Mouse (Mus musculus) monocyte, adult 5-6 weeks (primary cell): ENCODE data around the gene Brat1. TPM values are rescaled to one million over a fixed set of nuclear protein-coding genes. Genes with fewer than 3 reads are reported as not detected.
A peak's percentile ranks its signal among the peaks of the same experiment; 100 is the strongest.

ENCODE experiments used
- ATAC-seq: fragments of 153-309, 156-312 bp; replicated peaks from 2 replicates; pipeline ENCODE4 v1.8.0; 2017; ENCODE audit warnings: mild to moderate bottlenecking; ENCODE audit not compliant: low TSS enrichment, insufficient number of reproducible peaks, severe bottlenecking, poor library complexity, low FRiP score
- total RNA-seq: library from RNA; stranded (forward); fragments of 200-1000, 200-491, 200-594 nt; gene quantifications from 3 replicates; pipeline ENCODE4 v1.2.3, GENCODE M21; 2017

Brat1 gene
- total RNA-seq, 1 experiment from 2014 or later: 6.1 TPM

- peak; percentile 66 for ATAC-seq
Observed at GRCm38 (mm10) chr5:140735297-140735696, 30.5 kb downstream of the Brat1 start.

GRCm38 (mm10) chr5:140736166-140736565 lies 31.4 kb downstream of the Brat1 start:
- no peak for ATAC-seq

DNA sequence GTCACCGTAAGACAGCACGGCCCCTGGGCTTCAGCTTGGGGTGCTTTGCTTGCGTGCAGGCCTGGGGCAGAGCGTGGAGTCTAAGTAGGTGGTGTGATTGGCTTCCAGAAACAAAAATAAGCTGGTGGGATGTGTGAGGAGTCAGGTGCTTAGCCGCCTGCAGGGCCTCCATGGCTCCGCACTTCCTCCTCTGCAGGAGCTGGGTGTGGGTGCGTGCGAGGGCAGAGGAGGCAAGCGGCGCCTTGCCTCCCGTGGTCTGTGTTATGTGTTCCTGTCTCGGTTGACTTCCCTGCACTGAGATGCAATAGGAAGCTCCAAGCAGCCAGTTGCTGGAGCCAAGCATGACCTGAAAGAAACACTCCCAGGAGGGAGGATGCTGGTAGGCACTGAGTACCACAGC lies 35.0 kb downstream of the Brat1 start:
- ATAC-seq: peak; percentile 70

DNA sequence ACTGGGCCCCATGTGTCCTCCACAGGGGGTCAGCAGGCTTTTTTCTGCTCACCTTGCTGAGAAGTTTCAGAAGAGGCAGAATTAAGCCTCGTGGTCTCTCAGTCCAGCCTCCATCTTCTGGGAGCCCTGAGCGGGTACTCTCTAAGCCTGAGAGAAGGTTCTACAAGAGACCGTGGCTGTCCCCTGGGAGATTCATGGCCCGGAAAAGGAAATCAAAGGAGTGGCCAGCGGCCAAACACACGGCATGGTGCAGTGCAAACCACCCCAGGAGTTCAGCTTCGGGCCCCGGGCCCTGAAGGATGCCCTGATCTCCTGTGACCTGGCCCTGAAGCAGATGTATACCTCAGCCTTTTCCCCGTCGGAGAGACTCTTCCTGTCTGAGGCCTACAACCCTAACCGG lies 36.2 kb downstream of the Brat1 start:
- ATAC-seq: no peak

DNA sequence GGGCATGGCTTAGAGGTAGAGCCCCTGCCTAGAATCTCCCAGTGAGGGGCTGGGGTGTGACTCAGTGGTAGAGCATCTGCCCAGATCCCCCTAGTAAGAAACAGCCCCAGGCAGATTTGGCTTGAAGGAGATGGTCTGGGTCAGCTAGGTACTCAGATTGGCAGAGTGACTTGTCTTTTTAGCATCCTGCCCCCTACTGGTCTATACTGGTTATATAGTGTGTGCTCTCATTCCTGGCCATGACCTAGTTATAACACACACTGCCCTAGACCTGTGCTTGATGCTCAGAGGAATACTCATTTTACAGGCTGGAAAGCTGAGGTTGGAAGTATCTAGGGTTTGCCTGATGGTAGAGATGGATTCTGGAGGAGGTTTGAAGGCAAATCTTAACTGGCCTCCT lies 37.1 kb downstream of the Brat1 start:
- peak; percentile 58; the same call in 1 of the 2 replicates for ATAC-seq

GRCm38 (mm10) chr5:140743706-140744131 lies 38.9 kb downstream of the Brat1 start:
- ATAC-seq: no peak

DNA sequence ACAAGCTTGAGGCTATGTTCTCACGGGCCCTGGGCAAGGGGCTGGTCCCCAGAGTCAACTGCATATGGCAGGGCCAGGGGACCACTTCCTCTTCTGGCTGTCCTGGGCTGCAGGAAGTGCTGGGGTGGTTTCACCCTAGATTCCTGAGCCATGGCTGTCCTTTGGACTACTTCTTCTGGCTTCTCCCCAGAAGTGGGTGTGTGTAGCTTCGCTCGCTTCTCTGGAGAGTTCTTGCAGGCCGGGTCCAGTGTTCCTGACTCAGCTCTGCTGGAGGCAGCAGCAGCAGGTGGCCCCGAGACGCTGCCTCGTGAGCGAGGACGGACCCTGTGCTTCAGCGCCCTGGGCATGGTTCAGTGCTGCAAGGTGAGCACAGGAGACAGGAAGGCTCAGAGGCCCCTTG lies 43.6 kb downstream of the Brat1 start:
- no peak for ATAC-seq

- ATAC-seq: peak; percentile 82
Observed at GRCm38 (mm10) chr5:140749062-140749875, 44.5 kb downstream of the Brat1 start.

- ATAC-seq: no peak
Observed at GRCm38 (mm10) chr5:140750925-140751324, 46.1 kb downstream of the Brat1 start.

DNA sequence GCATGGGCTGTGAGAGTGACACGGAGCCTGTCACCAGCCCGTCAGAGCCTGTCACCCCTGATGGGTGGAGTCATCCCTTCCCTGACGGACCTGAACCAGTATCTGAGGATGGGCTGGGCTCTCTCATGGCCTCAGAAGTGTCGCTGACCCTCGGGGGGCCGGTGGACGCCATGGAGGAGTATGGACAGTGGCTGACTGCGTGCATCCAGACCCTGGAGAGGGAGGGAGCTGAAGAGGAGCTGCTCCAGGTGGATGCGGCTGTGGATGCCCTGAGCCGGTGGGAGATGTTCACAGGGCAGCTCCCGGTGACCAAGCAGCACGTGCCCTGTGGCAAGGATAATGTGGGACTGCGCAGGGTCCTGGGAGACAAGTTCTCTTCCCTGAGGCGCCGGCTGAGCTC lies 47.2 kb downstream of the Brat1 start:
- no peak for ATAC-seq

- no peak for ATAC-seq
Observed at GRCm38 (mm10) chr5:140752639-140753038, 47.8 kb downstream of the Brat1 start.

- no peak for ATAC-seq
Observed at GRCm38 (mm10) chr5:140753223-140753622, 48.4 kb downstream of the Brat1 start.

DNA sequence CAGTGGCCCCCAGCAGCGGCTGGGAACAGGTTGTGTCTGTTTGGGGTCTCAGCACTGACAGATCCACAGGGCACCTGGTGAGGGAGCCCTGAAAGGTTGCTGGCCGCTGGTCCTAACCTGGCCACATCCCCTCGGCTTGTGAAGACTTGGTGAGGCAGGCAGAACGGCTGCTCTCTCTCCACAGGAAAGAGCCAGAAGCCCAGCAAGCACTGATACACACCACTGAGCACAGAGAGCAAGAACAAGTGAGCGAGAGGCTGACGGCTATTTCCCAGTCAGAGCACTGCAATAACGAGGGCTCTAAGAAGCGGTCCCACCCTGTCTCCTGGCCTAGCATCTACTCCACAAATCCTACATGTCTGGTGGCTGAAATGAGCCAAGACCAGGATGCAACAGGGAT lies 54.1 kb downstream of the Brat1 start:
- ATAC-seq: no peak

DNA sequence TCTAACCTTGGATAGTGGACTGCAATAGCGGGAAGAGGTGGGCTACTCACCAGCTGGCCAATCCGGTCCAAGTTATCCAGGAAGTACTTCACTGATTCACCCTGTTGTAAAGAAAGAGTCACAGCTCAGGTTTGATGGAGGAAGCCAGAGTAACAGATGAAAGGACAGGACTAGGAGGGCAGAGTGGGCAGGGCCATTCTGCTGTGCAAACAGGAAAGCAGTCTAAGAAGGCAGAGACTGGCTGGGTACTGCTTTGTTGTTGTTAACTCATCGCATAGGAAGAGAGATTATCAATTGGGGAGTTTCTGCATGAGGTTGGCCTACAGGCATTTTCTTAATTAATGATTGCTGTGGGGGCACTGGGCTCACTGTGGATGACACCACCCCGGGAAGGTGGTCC lies 57.7 kb downstream of the Brat1 start:
- no peak for ATAC-seq

- ATAC-seq: no peak
Observed at GRCm38 (mm10) chr5:140764921-140765613, 60.3 kb downstream of the Brat1 start.

- no peak for ATAC-seq
Observed at GRCm38 (mm10) chr5:140766566-140766965, 61.8 kb downstream of the Brat1 start.

DNA sequence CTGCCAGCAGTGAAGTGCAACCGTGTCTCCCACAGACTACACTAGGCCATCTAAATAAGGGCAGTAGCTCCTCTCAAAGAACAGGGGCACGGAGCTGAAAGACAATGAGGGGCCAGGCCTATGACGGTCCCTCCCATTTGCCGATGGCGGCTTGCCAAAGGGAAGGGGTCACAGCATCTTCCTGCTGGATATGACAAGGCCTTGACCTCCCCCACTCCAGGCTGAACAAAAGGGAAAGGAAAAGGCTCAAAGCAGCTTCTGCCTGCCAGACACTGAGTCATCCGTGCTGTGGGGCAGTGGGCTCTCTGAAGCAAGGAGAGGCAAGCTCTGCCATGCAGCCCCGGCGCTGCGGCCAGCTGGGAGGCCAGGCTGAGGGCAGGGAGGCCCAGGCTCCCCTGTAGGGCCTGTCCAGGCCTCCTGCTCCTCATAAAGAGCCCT lies 62.9 kb downstream of the Brat1 start:
- no peak for ATAC-seq

- no peak for ATAC-seq
Observed at GRCm38 (mm10) chr5:140768333-140768732, 63.5 kb downstream of the Brat1 start.
